Mouse (Mus musculus) hematopoietic multipotent progenitor cell, adult 10-12 weeks (in vitro differentiated cells): ENCODE measurements around the gene Apoc4. TPM values are rescaled to one million over a fixed set of nuclear protein-coding genes. Genes with fewer than 3 reads are reported as not detected.

Experiments used
- polyA plus RNA-seq: library from polyadenylated mRNA; stranded (reverse); fragments of >175 nt; gene quantifications from 2 replicates; pipeline ENCODE4 v1.2.3, GENCODE M21; 2012; ENCODE audit warnings: low replicate concordance

Gene Apoc4
- polyA plus RNA-seq = 0.61 TPM in 1 of 2 replicates, not detected in the other

GRCm38 (mm10) chr7:19681202-19681694 lies at the start of gene Apoc4, which contains the start of gene Gm44805:
Gene Apoc4 (minus strand): TSS chr7:19681479.
Gene Gm44805 (minus strand): TSS chr7:19681423.

GRCm38 (mm10) chr7:19715239-19716054 lies 34.2 kb upstream of the Apoc4 start, which contains the start of gene Tomm40:
Gene Tomm40 (minus strand): TSS chr7:19715438.

GRCm38 (mm10) chr7:19698907-19699826 lies 17.9 kb upstream of the Apoc4 start, which contains the start of gene Apoe:
Gene Apoe (minus strand): TSS chr7:19699188.

GRCm38 (mm10) chr7:19691873-19692865 lies 10.9 kb upstream of the Apoc4 start, which contains the start of gene Apoc1:
Gene Apoc1 (minus strand): TSS chr7:19692660.

GRCm38 (mm10) chr7:19677872-19678271 lies 3.4 kb downstream of the Apoc4 start, which contains the start of gene Apoc2:
Gene Apoc2 (minus strand): TSS chr7:19677941.

GRCm38 (mm10) chr7:19664955-19665841 lies 16.1 kb downstream of the Apoc4 start, which contains the start of gene Clptm1:
Gene Clptm1 (minus strand): TSS chr7:19665033.

GRCm38 (mm10) chr7:19629361-19629734 lies 51.9 kb downstream of the Apoc4 start, which contains the start of gene Relb:
Gene Relb (minus strand): TSS chr7:19629438.

Other genes starting within 250 kb of the Apoc4 start
- 42.9 and 128 TPM in 2 replicates for gene Mark4, start 222.7 kb downstream of the Apoc4 start, polyA plus RNA-seq
- gene Exoc3l2, start 218.1 kb downstream of the Apoc4 start, polyA plus RNA-seq = 0.49 and 1.7 TPM in 2 replicates
- gene Bloc1s3, start 173.1 kb downstream of the Apoc4 start, polyA plus RNA-seq = 6.4 and 11.8 TPM in 2 replicates
- gene Trappc6a, start 173.1 kb downstream of the Apoc4 start, polyA plus RNA-seq = 95.1 and 103 TPM in 2 replicates
- gene Nkpd1, start 163.6 kb downstream of the Apoc4 start, polyA plus RNA-seq = 0.17 and 0.35 TPM in 2 replicates
- gene Ppp1r37, start 118.4 kb downstream of the Apoc4 start, polyA plus RNA-seq = 98.9 and 130 TPM in 2 replicates
- gene Zfp296, start 104.2 kb downstream of the Apoc4 start, polyA plus RNA-seq = 44.9 and 45.6 TPM in 2 replicates
- 63.4 and 92.7 TPM in 2 replicates for gene Gemin7, start 103.9 kb downstream of the Apoc4 start, polyA plus RNA-seq
- gene Clasrp, start 77.0 kb downstream of the Apoc4 start, polyA plus RNA-seq = 111 and 288 TPM in 2 replicates
- gene Relb, start 52.0 kb downstream of the Apoc4 start, polyA plus RNA-seq = 52.9 and 128 TPM in 2 replicates
- 105 and 205 TPM in 2 replicates for gene Clptm1, start 16.4 kb downstream of the Apoc4 start, polyA plus RNA-seq
- gene Apoc2, start 3.5 kb downstream of the Apoc4 start, polyA plus RNA-seq = 1.4 and 6.6 TPM in 2 replicates
- gene Gm44805, start 56 bp downstream of the Apoc4 start, polyA plus RNA-seq = 2.7 TPM in 1 of 2 replicates, not detected in the other
- 0.67 and 8.3 TPM in 2 replicates for gene Apoc1, start 11.2 kb upstream of the Apoc4 start, polyA plus RNA-seq
- gene Apoe, start 17.7 kb upstream of the Apoc4 start, polyA plus RNA-seq = 752 and 1,634 TPM in 2 replicates
- 85.0 and 96.7 TPM in 2 replicates for gene Tomm40, start 34.0 kb upstream of the Apoc4 start, polyA plus RNA-seq
- gene Nectin2, start 69.0 kb upstream of the Apoc4 start, polyA plus RNA-seq = 1.8 and 3.7 TPM in 2 replicates
- gene Bcam, start 89.5 kb upstream of the Apoc4 start, polyA plus RNA-seq = 3.2 and 3.8 TPM in 2 replicates
- 1.9 and 5.6 TPM in 2 replicates for gene Cblc, start 115.3 kb upstream of the Apoc4 start, polyA plus RNA-seq
- gene Bcl3, start 141.3 kb upstream of the Apoc4 start, polyA plus RNA-seq = 173 and 280 TPM in 2 replicates
- gene Gm19345, start 170.5 kb upstream of the Apoc4 start, polyA plus RNA-seq = 0.61 TPM in 1 of 2 replicates, not detected in the other
- gene Ceacam16, start 179.8 kb upstream of the Apoc4 start, polyA plus RNA-seq = 24.7 and 81.2 TPM in 2 replicates
- 0.17 and 0.21 TPM in 2 replicates for gene Ceacam19, start 206.5 kb upstream of the Apoc4 start, polyA plus RNA-seq
- gene Pvr, start 239.7 kb upstream of the Apoc4 start, polyA plus RNA-seq = 2.9 and 3.6 TPM in 2 replicates